8 mouse cellular contexts compared by ENCODE assay signal in genomic region chr2:104145983-104146382, GRCm38 (mm10). TPM values are rescaled to one million over a fixed set of nuclear protein-coding genes. Genes with fewer than 3 reads are reported as not detected.
DNase-seq lines count a peak whose midpoint lies in the region.
"Had no signal": no experiment of that assay in that cellular context is flagged by ENCODE, and none has a peak within 500 bp of the region (broad histone marks: within the 10 kb centered on the region; RNA-seq: fewer than 3 reads in every experiment).

No protein-coding gene starts in this region.

- peak; percentile 27 for DNase-seq in lung, postnatal 10 days
- DNase-seq in lung, postnatal 14 days = no peak
- peak; percentile 67 for DNase-seq in MN1 (ENCODE audit: low spot score)
- peak; percentile 86 to 88 for DNase-seq in adrenal gland, postnatal 36 days
- DNase-seq in gastrocnemius, adult 8-10 months (ENCODE audit: low spot score in 2 of 2) = no peak
- DNase-seq in embryo, embryonic 9.5 days (ENCODE audit: extremely low spot score) = no peak

- H3K9me3 ChIP-seq in megakaryocyte, embryonic 14.5 days = peaks cover 16% of the 10 kb centered on the region
- H3K9me3 ChIP-seq: lung, embryonic 15.5 days had no signal

- peaks cover 40% of the 10 kb centered on the region for H3K27me3 ChIP-seq in megakaryocyte, embryonic 14.5 days (replicated peaks)
- H3K27me3 ChIP-seq: lung, embryonic 15.5 days had no signal

- peaks cover 14% of the 10 kb centered on the region for H3K4me1 ChIP-seq in megakaryocyte, embryonic 14.5 days
- H3K4me1 ChIP-seq: lung, embryonic 15.5 days had no signal

- H3K36me3 ChIP-seq in megakaryocyte, embryonic 14.5 days (replicated peaks; ENCODE audit: low read length) = no peaks in the 10 kb centered on the region
- H3K36me3 ChIP-seq: lung, embryonic 15.5 days had no signal

- H3K4me3 ChIP-seq in megakaryocyte, embryonic 14.5 days (replicated peaks) = peak overlapping the region; percentile 70
- H3K4me3 ChIP-seq: lung, embryonic 15.5 days had no signal

RNA-seq across cellular contexts. Expression of gene A930018P22Rik, which starts 23.4 kb away (rescaled TPM):
- 1 to 10 TPM; 1.1 to 2.1 TPM for total RNA-seq in adrenal gland, postnatal 36 days (2021)
- polyA plus RNA-seq in megakaryocyte, embryonic 14.5 days (2012; ENCODE audit: insufficient read depth, low replicate concordance) = 0.19 TPM in 1 of 2 replicates, not detected in the other
- total RNA-seq in gastrocnemius, adult 8-10 months (2022) = 1 to 10 TPM in 1 of 4 experiments, under 1 TPM in 2, not detected in 1; 0.36 to 1.2 (median 0.63) TPM
- polyA plus RNA-seq: lung, embryonic 15.5 days had no signal

RNA-seq across cellular contexts. Expression of gene Cd59a, which starts 50.4 kb away (rescaled TPM):
- 100 to 1,000 TPM in 1 of 2 experiments, 10 to 100 TPM in 1; 85.0 to 104 TPM for total RNA-seq in adrenal gland, postnatal 36 days (2021)
- 14.2 TPM in 1 of 2 replicates, not detected in the other for polyA plus RNA-seq in megakaryocyte, embryonic 14.5 days (2012; ENCODE audit: insufficient read depth, low replicate concordance)
- 10 to 100 TPM; 13.5 to 19.4 (median 15.0) TPM for total RNA-seq in gastrocnemius, adult 8-10 months (2022)

Comparison
In these comparisons a context has a peak if more than half of its experiments do, and no peak if none do; other contexts are left out.
1. DNase-seq: peak in lung, postnatal 10 days (single experiment), MN1 (single experiment) and adrenal gland, postnatal 36 days (2 of 2); none in lung, postnatal 14 days (single experiment), gastrocnemius, adult 8-10 months (0 of 2) and embryo, embryonic 9.5 days (single experiment).
2. RNA of gene Cd59a, which starts 50.4 kb away (total RNA-seq): 85.0 to 104 TPM in adrenal gland, postnatal 36 days; 13.5 to 19.4 TPM in gastrocnemius, adult 8-10 months; every median in the first group is over 4 times any median in the second.